Mouse (Mus musculus): ENCODE measurements around the gene Lrmda. TPM values are rescaled to one million over a fixed set of nuclear protein-coding genes. Genes with fewer than 3 reads are reported as not detected.

The Lrmda gene
- polyA plus RNA-seq, 1 experiment from 2014 or later = 0.20 TPM

DNA sequence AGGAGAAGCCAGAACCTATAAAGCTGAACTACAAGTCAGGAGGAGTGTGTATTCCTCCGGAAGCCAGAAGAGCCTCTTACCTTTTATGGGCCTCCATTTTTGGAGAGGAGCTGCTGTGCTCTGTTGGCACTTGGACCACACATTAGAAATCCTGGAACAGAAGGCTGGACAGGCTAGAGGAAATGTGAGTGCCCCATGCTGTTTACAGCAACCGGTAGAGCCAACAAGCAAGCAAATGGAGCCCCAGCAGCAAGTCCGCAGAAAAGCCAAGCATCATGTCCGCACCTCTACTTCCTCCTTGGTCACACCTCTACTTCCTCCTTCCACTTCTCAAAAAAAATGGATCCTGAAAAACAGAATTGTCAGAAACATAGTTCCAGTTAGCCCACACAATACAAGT, 1073.8 kb downstream of the Lrmda start:
- Histone ChIP-seq H3K36me3 (ENCODE audit: control insufficient read depth, insufficient read depth, low read length) (no peaks in the 10 kb centered on the region), H3K9ac (ENCODE audit: low read depth, low read length) (no peak overlapping the region), H3K4me3 (ENCODE audit: low read depth, low read length) (no peak overlapping the region), H3K9me3 (ENCODE audit: control insufficient read depth, low read length) (no peaks in the 10 kb centered on the region), H3K27ac (ENCODE audit: low read depth, low read length) (no peak overlapping the region), H3K4me2 (replicated peaks; ENCODE audit: low read depth, low read length) (no peak overlapping the region), H3K27me3 (ENCODE audit: control insufficient read depth, insufficient read depth, low read length) (no peaks in the 10 kb centered on the region), H3K4me1 (replicated peaks; ENCODE audit: control insufficient read depth, insufficient read depth, low read length) (no peaks in the 10 kb centered on the region)
- WGBS = 91% methylated on average over 4 of the region's 4 CpGs
- no peak for DNase-seq (ENCODE audit: low spot score)
- ATAC-seq (ENCODE audit: low FRiP score) = no peak

DNA sequence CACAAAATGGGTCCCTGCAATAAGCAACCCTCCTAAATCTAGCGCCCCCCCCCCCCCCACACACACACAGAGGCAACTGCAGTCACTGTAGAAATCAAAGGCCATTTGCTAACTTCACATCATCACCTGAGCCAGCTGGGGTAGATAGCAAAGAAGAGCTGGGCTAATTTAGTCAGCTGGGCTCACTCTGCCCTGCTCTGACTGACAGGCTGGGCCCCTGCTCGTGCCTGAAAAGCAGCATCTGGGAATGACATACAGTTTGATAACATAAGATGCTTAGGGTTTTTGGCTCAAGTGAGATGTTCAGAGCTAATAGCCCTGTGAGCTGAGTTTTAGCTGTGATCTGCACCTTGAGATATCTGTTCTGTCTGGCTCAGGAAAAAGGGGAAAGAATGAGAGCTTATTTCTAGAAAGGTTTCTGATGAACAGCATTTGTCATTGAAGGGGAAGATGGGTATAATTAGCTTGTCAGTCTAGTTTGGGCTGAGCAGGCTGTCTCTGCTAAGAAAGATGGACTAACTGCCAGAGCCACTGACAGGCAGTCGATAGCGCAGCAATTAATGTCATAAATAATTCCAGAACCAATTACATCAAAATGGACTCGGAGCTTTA, 1075.1 kb downstream of the Lrmda start:
- 60% methylated on average over 5 of the region's 5 CpGs for WGBS
- Histone ChIP-seq H3K27me3 (ENCODE audit: control insufficient read depth, insufficient read depth, low read length) (no peaks in the 10 kb centered on the region), H3K4me1 (replicated peaks; ENCODE audit: control insufficient read depth, insufficient read depth, low read length) (no peaks in the 10 kb centered on the region), H3K27ac (ENCODE audit: low read depth, low read length) (no peak overlapping the region), H3K9ac (ENCODE audit: low read depth, low read length) (no peak overlapping the region), H3K4me3 (ENCODE audit: low read depth, low read length) (no peak overlapping the region), H3K9me3 (ENCODE audit: control insufficient read depth, low read length) (no peaks in the 10 kb centered on the region), H3K4me2 (replicated peaks; ENCODE audit: low read depth, low read length) (no peak overlapping the region), H3K36me3 (ENCODE audit: control insufficient read depth, insufficient read depth, low read length) (no peaks in the 10 kb centered on the region)
- DNase-seq (ENCODE audit: low spot score) (no peak), ATAC-seq (ENCODE audit: low FRiP score) (peak; percentile 22; the same call in 1 of the 2 replicates)

DNA sequence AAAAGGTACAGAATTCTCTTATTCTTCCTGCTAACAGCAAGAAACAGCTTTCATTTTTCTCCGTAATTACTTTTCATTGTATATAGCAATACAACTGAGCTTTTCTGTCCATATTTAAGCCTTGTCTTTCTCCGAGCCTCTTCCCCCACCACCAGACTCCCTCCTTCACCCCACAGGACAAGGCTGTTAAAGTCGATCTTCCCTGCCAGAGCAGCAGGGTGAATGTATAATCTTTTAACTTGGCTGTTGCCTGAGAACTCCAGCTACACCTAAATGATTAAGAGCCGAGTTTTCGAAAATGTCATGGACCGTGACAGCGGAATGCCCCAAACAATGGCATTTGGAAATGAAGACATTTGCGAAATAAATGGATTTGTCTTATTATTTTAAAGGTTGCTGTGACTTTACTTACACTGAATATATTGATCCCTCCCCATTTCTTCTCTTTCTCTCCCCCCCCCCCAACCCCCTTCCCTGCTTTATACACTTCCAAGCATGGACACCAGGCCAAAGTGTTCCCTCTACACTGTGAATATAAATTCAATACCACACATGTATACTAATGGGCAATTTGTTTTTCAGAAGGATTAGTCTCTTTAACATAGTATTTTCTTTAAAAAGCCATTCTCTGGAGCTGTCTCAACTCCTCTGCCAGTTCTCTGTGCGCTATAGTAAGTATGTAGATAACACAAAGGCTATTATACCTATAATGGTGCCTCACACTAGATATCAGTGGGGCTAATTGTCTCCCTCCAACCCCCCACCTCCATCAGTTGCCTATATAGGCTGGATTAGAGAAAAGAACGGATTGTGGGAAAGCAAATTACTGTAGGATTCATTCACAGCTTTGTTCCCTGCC, 1075.9 kb downstream of the Lrmda start:
- Histone ChIP-seq H3K4me3 (ENCODE audit: low read depth, low read length) (no peak overlapping the region), H3K4me2 (replicated peaks; ENCODE audit: low read depth, low read length) (no peak overlapping the region), H3K27me3 (ENCODE audit: control insufficient read depth, insufficient read depth, low read length) (no peaks in the 10 kb centered on the region), H3K9me3 (ENCODE audit: control insufficient read depth, low read length) (no peaks in the 10 kb centered on the region), H3K27ac (ENCODE audit: low read depth, low read length) (0 out of 2 replicates have a peak overlapping the region, but pooled peaks have one; percentile 36), H3K4me1 (replicated peaks; ENCODE audit: control insufficient read depth, insufficient read depth, low read length) (no peaks in the 10 kb centered on the region), H3K36me3 (ENCODE audit: control insufficient read depth, insufficient read depth, low read length) (no peaks in the 10 kb centered on the region), H3K9ac (ENCODE audit: low read depth, low read length) (no peak overlapping the region)
- 60% methylated on average over 10 of the region's 10 CpGs for WGBS
- DNase-seq (ENCODE audit: low spot score) = peak; percentile 18
- no peak for ATAC-seq (ENCODE audit: low FRiP score)

DNA sequence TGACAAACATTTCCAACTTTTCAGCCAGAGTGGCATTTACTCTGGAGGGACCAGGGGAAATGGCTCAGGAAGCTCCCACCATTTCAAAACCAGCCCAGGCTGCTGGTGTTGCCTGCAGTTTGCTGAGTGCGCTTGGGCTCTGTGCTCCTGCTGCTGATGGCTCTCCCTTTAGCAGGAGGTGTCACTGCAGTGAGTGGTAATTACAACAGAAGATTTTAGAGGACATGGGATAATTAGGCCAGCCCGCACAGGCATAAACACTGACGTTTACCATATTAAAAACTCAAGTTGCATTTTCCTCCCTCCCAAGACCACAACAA, 1076.5 kb downstream of the Lrmda start:
- Histone ChIP-seq H3K4me1 (replicated peaks; ENCODE audit: control insufficient read depth, insufficient read depth, low read length) (no peaks in the 10 kb centered on the region), H3K9ac (ENCODE audit: low read depth, low read length) (no peak overlapping the region), H3K36me3 (ENCODE audit: control insufficient read depth, insufficient read depth, low read length) (no peaks in the 10 kb centered on the region), H3K27me3 (ENCODE audit: control insufficient read depth, insufficient read depth, low read length) (no peaks in the 10 kb centered on the region), H3K27ac (ENCODE audit: low read depth, low read length) (peak overlapping the region; percentile 36; the same call in 1 of the 2 replicates), H3K9me3 (ENCODE audit: control insufficient read depth, low read length) (no peaks in the 10 kb centered on the region), H3K4me2 (replicated peaks; ENCODE audit: low read depth, low read length) (no peak overlapping the region), H3K4me3 (ENCODE audit: low read depth, low read length) (no peak overlapping the region)
- WGBS = 50% methylated on average over 3 of the region's 3 CpGs
- ATAC-seq (ENCODE audit: low FRiP score) (no peak), DNase-seq (ENCODE audit: low spot score) (peak; percentile 15)

DNA sequence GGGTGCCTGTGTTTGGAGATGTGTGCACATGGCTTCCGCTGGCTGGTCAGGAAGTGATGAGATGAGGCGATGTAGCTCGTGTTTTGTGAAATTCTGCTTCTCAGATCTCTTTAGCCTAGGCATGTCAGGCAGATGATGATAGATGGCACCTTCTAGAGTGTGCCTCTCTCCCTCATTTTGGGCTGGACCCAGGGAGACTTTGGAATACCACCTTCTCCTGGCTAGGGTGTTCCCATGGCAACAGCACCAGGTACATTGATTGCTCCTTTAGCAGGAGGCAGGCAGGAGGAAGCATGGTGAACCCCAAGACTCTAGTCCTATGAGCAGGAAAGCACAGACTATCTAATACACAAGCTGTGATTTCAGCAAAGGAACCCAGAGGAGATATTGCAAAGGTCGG, 1076.9 kb downstream of the Lrmda start:
- Histone ChIP-seq H3K36me3 (ENCODE audit: control insufficient read depth, insufficient read depth, low read length) (no peaks in the 10 kb centered on the region), H3K27ac (ENCODE audit: low read depth, low read length) (peak overlapping the region; percentile 36; the same call in 1 of the 2 replicates), H3K27me3 (ENCODE audit: control insufficient read depth, insufficient read depth, low read length) (no peaks in the 10 kb centered on the region), H3K4me3 (ENCODE audit: low read depth, low read length) (no peak overlapping the region), H3K9me3 (ENCODE audit: control insufficient read depth, low read length) (no peaks in the 10 kb centered on the region), H3K4me1 (replicated peaks; ENCODE audit: control insufficient read depth, insufficient read depth, low read length) (no peaks in the 10 kb centered on the region), H3K9ac (ENCODE audit: low read depth, low read length) (no peak overlapping the region), H3K4me2 (replicated peaks; ENCODE audit: low read depth, low read length) (no peak overlapping the region)
- DNase-seq (ENCODE audit: low spot score) (peak; percentile 9), ATAC-seq (ENCODE audit: low FRiP score) (no peak)
- 72% methylated on average over 4 of the region's 4 CpGs for WGBS

Other genes with a start within 250 kb of the Lrmda start
- 312 and 318 TPM in 2 replicates for gene Vdac2, start 194.5 kb upstream of the Lrmda start, polyA plus RNA-seq (2014; fragmentation: Nextera tagmentation; extraction: Ambion mirVana)
- gene Comtd1, start 170.7 kb upstream of the Lrmda start, polyA plus RNA-seq (2014; fragmentation: Nextera tagmentation; extraction: Ambion mirVana) = 16.8 and 19.2 TPM in 2 replicates
- 11.8 and 15.4 TPM in 2 replicates for gene Zfp503, start 30.1 kb upstream of the Lrmda start, polyA plus RNA-seq (2014; fragmentation: Nextera tagmentation; extraction: Ambion mirVana)

Measured in hindbrain, embryonic 11.5 days (tissue).